Mouse (Mus musculus) small intestine, adult 2 months (tissue): ENCODE measurements around the gene Nf1.

Experiments used
- CTCF ChIP-seq: fragments of 200-500 bp; IDR thresholded peaks from 2 replicates; pipeline ENCODE4 v1.5.1; 2012; ENCODE audit warnings: low read depth, mild to moderate bottlenecking, control low read depth, inconsistent platforms, low read length, moderate library complexity, mixed read lengths; ENCODE audit not compliant: insufficient replicate concordance, insufficient read length; ENCODE audit errors: extremely low read depth
- POLR2A ChIP-seq: fragments of 200-500 bp; IDR thresholded peaks from 2 replicates; pipeline ENCODE4 v1.6.1; 2012; ENCODE audit warnings: low read depth, mild to moderate bottlenecking, control low read depth, inconsistent platforms, low read length, moderate library complexity

DNA sequence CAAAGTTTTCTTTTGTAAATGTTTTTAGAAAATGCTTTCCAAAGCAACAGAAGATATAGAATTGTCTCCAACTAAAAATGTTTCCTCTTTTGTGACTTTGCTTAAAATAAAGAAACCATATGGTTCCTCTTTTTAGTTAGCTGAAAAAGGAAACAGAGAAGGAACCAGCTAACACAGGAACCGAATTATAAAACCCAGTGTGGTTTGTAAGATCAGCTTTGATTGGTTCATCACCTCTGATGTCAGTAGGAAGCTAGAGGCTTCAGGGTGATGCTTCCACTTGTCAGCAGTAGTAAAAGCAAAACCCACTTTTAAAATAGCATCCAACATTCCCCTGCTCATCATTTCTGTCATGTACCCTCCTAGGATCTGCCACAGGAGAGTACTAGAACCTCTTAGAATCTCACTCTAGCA lies 180.4 kb downstream of the Nf1 start:
- TF ChIP-seq CTCF (no peak), POLR2A (no peak)
